Mouse (Mus musculus): Measurements from ENCODE around the gene Opn4. TPM values are rescaled to one million over a fixed set of nuclear protein-coding genes. Genes with fewer than 3 reads are reported as not detected.

Gene Opn4
- polyA plus RNA-seq, 1 experiment from 2014 or later: not detected

Other genes with a start within 250 kb of the Opn4 start
- not detected in 3 replicates for gene Fam25c, start 244.7 kb downstream of the Opn4 start, polyA plus RNA-seq (2018)
- not detected in 3 replicates for gene Sncg, start 225.4 kb downstream of the Opn4 start, polyA plus RNA-seq (2018)
- 0.07 to 0.11 TPM in 2 of 3 replicates, not detected in the other for gene Mmrn2, start 224.7 kb downstream of the Opn4 start, polyA plus RNA-seq (2018)
- gene Bmpr1a, start 96.8 kb downstream of the Opn4 start, polyA plus RNA-seq (2018): 0.39 to 0.73 TPM (median 0.58 TPM) in 3 replicates
- not detected in 3 replicates for gene 9230112D13Rik, start 77.3 kb downstream of the Opn4 start, polyA plus RNA-seq (2018)
- not detected in 3 replicates for gene Ldb3, start 11.5 kb downstream of the Opn4 start, polyA plus RNA-seq (2018)
- 39.9 to 47.6 TPM (median 44.0 TPM) in 3 replicates for gene Wapl, start 73.8 kb upstream of the Opn4 start, polyA plus RNA-seq (2018)
- not detected in 3 replicates for gene Grid1, start 220.0 kb upstream of the Opn4 start, polyA plus RNA-seq (2018)

All from macrophage (primary cell).